Mouse (Mus musculus): Measurements from ENCODE around the gene Gtdc1. TPM values are rescaled to one million over a fixed set of nuclear protein-coding genes. Genes with fewer than 3 reads are reported as not detected.

Gtdc1 gene
- polyA plus RNA-seq, 1 experiment from 2014 or later, result 30.2 TPM

GRCm38 (mm10) chr2:44646398-44646797, 281.1 kb downstream of the Gtdc1 start:
- Histone ChIP-seq H3K4me1 (replicated peaks; ENCODE audit: control insufficient read depth, insufficient read depth, low read length) (no peaks in the 10 kb centered on the region), H3K36me3 (ENCODE audit: control insufficient read depth, insufficient read depth) (no peaks in the 10 kb centered on the region), H3K27ac (ENCODE audit: low read length) (no peak overlapping the region), H3K9me3 (ENCODE audit: control insufficient read depth, low read length) (no peaks in the 10 kb centered on the region), H3K9ac (replicated peaks; ENCODE audit: low read depth, low read length) (no peak overlapping the region), H3K4me2 (ENCODE audit: low read length) (no peak overlapping the region), H3K27me3 (replicated peaks; ENCODE audit: control insufficient read depth, insufficient read depth, low read length) (no peaks in the 10 kb centered on the region), H3K4me3 (replicated peaks; ENCODE audit: low read length) (no peak overlapping the region)
- no peak for ATAC-seq
- WGBS, result 85% methylated on average over 6 of the region's 6 CpGs

GRCm38 (mm10) chr2:44639370-44639769, 288.1 kb downstream of the Gtdc1 start:
- Histone ChIP-seq H3K36me3 (ENCODE audit: control insufficient read depth, insufficient read depth) (no peaks in the 10 kb centered on the region), H3K4me2 (ENCODE audit: low read length) (no peak overlapping the region), H3K27me3 (replicated peaks; ENCODE audit: control insufficient read depth, insufficient read depth, low read length) (no peaks in the 10 kb centered on the region), H3K9ac (replicated peaks; ENCODE audit: low read depth, low read length) (no peak overlapping the region), H3K9me3 (ENCODE audit: control insufficient read depth, low read length) (no peaks in the 10 kb centered on the region), H3K4me1 (replicated peaks; ENCODE audit: control insufficient read depth, insufficient read depth, low read length) (no peaks in the 10 kb centered on the region; the same call in 1 of the 2 replicates), H3K27ac (ENCODE audit: low read length) (no peak overlapping the region), H3K4me3 (replicated peaks; ENCODE audit: low read length) (no peak overlapping the region)
- no peak for ATAC-seq
- WGBS, result 10% methylated on average over 2 of the region's 2 CpGs

DNA sequence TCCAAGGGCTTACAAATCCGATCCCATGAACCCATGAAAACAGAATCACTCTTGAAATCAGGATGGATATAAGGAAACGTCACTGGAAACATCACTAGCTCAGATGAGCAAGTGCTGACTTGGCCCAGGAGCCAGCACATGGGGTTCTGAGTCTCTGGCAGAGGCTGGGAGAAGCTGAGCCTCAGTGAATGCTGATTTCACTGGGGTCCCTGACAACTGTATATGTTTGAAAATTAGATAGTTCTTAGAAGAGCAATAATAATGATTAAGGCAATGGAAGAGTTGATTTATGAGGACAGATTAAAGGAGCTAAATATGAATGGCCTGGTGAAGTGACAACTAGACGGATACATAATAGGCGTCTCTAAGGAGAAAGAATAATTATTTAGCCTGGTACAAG, 289.3 kb downstream of the Gtdc1 start:
- no peaks in the 10 kb centered on the region for H3K27me3 ChIP-seq (replicated peaks; ENCODE audit: control insufficient read depth, insufficient read depth, low read length)
- H3K36me3 ChIP-seq (ENCODE audit: control insufficient read depth, insufficient read depth), result no peaks in the 10 kb centered on the region
- peak; percentile 61 for ATAC-seq
- 56% methylated on average over 4 of the region's 4 CpGs for WGBS
- H3K4me1 ChIP-seq (replicated peaks; ENCODE audit: control insufficient read depth, insufficient read depth, low read length), result no peaks in the 10 kb centered on the region; the same call in 1 of the 2 replicates
- no peak overlapping the region; the same call in 1 of the 2 replicates for H3K27ac ChIP-seq (ENCODE audit: low read length)
- H3K4me2 ChIP-seq (ENCODE audit: low read length), result no peak overlapping the region
- no peak overlapping the region for H3K9ac ChIP-seq (replicated peaks; ENCODE audit: low read depth, low read length)
- H3K9me3 ChIP-seq (ENCODE audit: control insufficient read depth, low read length), result no peaks in the 10 kb centered on the region
- no peak overlapping the region for H3K4me3 ChIP-seq (replicated peaks; ENCODE audit: low read length)

DNA sequence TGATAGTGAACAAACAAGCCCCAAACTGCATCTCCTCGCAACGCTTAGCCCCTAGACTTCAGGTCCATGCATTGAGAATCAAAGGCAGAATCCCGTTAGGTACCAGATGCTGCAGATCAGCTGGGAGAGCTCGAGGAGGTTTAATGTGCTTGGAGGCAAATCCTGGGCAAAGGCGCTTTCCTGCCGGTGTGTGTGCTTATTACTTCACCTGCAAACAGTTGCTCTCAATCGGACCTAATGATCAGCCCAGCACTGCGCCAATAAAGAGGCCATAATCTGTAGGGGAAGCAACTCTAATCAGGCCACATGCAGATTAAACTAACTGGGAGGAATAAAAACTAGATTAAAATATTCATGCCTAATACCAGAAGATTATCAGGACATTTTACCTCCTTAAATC, 293.5 kb downstream of the Gtdc1 start:
- Histone ChIP-seq H3K9me3 (ENCODE audit: control insufficient read depth, low read length) (no peaks in the 10 kb centered on the region), H3K36me3 (ENCODE audit: control insufficient read depth, insufficient read depth) (no peaks in the 10 kb centered on the region), H3K4me1 (replicated peaks; ENCODE audit: control insufficient read depth, insufficient read depth, low read length) (no peaks in the 10 kb centered on the region; the same call in 1 of the 2 replicates), H3K9ac (replicated peaks; ENCODE audit: low read depth, low read length) (no peak overlapping the region), H3K4me2 (ENCODE audit: low read length) (no peak overlapping the region), H3K27ac (ENCODE audit: low read length) (no peak overlapping the region), H3K27me3 (replicated peaks; ENCODE audit: control insufficient read depth, insufficient read depth, low read length) (no peaks in the 10 kb centered on the region), H3K4me3 (replicated peaks; ENCODE audit: low read length) (no peak overlapping the region)
- no peak for ATAC-seq
- 75% methylated on average over 8 of the region's 8 CpGs for WGBS

DNA sequence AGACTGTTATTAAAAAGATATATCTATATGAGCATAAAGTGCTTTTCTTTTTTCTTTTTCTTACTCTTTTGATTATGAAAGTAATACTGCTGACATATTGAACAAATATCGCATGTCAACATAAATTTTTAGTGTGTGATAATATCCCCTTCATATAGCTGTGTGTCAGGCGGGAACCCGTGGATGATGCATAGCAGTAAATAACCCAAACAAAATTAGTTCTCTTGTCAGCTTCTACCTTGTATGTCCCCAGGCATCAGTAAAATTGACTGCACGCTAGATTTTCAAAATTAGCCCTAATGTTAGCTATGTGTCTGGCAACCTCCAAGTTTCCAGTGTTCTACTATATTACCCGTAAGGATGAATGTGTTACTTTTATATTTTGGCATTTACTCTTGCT, 294.4 kb downstream of the Gtdc1 start:
- Histone ChIP-seq H3K9ac (replicated peaks; ENCODE audit: low read depth, low read length) (no peak overlapping the region), H3K27me3 (replicated peaks; ENCODE audit: control insufficient read depth, insufficient read depth, low read length) (no peaks in the 10 kb centered on the region), H3K4me1 (replicated peaks; ENCODE audit: control insufficient read depth, insufficient read depth, low read length) (no peaks in the 10 kb centered on the region; the same call in 1 of the 2 replicates), H3K36me3 (ENCODE audit: control insufficient read depth, insufficient read depth) (no peaks in the 10 kb centered on the region), H3K4me2 (ENCODE audit: low read length) (no peak overlapping the region), H3K27ac (ENCODE audit: low read length) (no peak overlapping the region), H3K4me3 (replicated peaks; ENCODE audit: low read length) (no peak overlapping the region), H3K9me3 (ENCODE audit: control insufficient read depth, low read length) (no peaks in the 10 kb centered on the region)
- 78% methylated on average over 5 of the region's 5 CpGs for WGBS
- ATAC-seq, result no peak

- no peak overlapping the region for H3K4me2 ChIP-seq (ENCODE audit: low read length)
Observed at GRCm38 (mm10) chr2:44632584-44632983, 294.9 kb downstream of the Gtdc1 start.

GRCm38 (mm10) chr2:44631064-44631463, 296.4 kb downstream of the Gtdc1 start:
- Histone ChIP-seq H3K9me3 (ENCODE audit: control insufficient read depth, low read length) (no peaks in the 10 kb centered on the region), H3K36me3 (ENCODE audit: control insufficient read depth, insufficient read depth) (no peaks in the 10 kb centered on the region), H3K27ac (ENCODE audit: low read length) (no peak overlapping the region), H3K4me2 (ENCODE audit: low read length) (no peak overlapping the region), H3K27me3 (replicated peaks; ENCODE audit: control insufficient read depth, insufficient read depth, low read length) (no peaks in the 10 kb centered on the region), H3K9ac (replicated peaks; ENCODE audit: low read depth, low read length) (no peak overlapping the region), H3K4me1 (replicated peaks; ENCODE audit: control insufficient read depth, insufficient read depth, low read length) (no peaks in the 10 kb centered on the region), H3K4me3 (replicated peaks; ENCODE audit: low read length) (no peak overlapping the region)
- ATAC-seq, result no peak
- 68% methylated on average over 3 of the region's 3 CpGs for WGBS

More at GRCm38 (mm10) chr2:44632584-44632983, 294.9 kb downstream of the Gtdc1 start:
- Histone ChIP-seq H3K9me3 (ENCODE audit: control insufficient read depth, low read length) (no peaks in the 10 kb centered on the region), H3K36me3 (ENCODE audit: control insufficient read depth, insufficient read depth) (no peaks in the 10 kb centered on the region), H3K4me3 (replicated peaks; ENCODE audit: low read length) (no peak overlapping the region), H3K27ac (ENCODE audit: low read length) (no peak overlapping the region), H3K27me3 (replicated peaks; ENCODE audit: control insufficient read depth, insufficient read depth, low read length) (no peaks in the 10 kb centered on the region), H3K9ac (replicated peaks; ENCODE audit: low read depth, low read length) (no peak overlapping the region), H3K4me1 (replicated peaks; ENCODE audit: control insufficient read depth, insufficient read depth, low read length) (no peaks in the 10 kb centered on the region)
- ATAC-seq, result no peak
- 53% methylated on average over 10 of the region's 10 CpGs for WGBS

DNA sequence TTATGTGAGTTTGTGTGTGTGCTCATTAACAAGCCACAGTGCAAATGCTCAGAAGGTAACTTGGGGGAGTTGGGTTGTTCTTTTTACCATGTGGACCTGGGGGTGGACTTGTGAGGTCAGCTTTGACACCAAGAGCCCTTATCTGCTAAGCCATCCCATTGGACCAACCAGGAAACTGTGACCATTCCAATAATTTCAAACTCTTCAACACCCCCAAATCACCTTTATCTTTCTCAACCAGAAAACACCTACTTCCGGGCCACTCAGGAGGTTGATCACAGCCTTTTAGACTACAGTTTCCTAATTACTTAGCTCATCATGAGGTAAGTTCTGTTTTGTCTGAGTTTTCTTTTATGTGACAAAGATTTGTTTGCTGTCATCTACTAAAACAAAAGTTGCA, 298.7 kb downstream of the Gtdc1 start:
- no peak overlapping the region for H3K27ac ChIP-seq (ENCODE audit: low read length)
- H3K36me3 ChIP-seq (ENCODE audit: control insufficient read depth, insufficient read depth), result no peaks in the 10 kb centered on the region
- no peak overlapping the region for H3K4me3 ChIP-seq (replicated peaks; ENCODE audit: low read length)
- no peak overlapping the region for H3K4me2 ChIP-seq (ENCODE audit: low read length)
- ATAC-seq, result no peak
- H3K9me3 ChIP-seq (ENCODE audit: control insufficient read depth, low read length), result no peaks in the 10 kb centered on the region
- 92% methylated on average over 1 of the region's 1 CpGs for WGBS
- H3K27me3 ChIP-seq (replicated peaks; ENCODE audit: control insufficient read depth, insufficient read depth, low read length), result no peaks in the 10 kb centered on the region
- H3K4me1 ChIP-seq (replicated peaks; ENCODE audit: control insufficient read depth, insufficient read depth, low read length), result no peaks in the 10 kb centered on the region
- no peak overlapping the region for H3K9ac ChIP-seq (replicated peaks; ENCODE audit: low read depth, low read length)

GRCm38 (mm10) chr2:44625154-44625553, 302.3 kb downstream of the Gtdc1 start:
- H3K4me1 ChIP-seq (replicated peaks; ENCODE audit: control insufficient read depth, insufficient read depth, low read length), result no peaks in the 10 kb centered on the region
- H3K9ac ChIP-seq (replicated peaks; ENCODE audit: low read depth, low read length), result no peak overlapping the region
- H3K27ac ChIP-seq (ENCODE audit: low read length), result no peak overlapping the region
- H3K36me3 ChIP-seq (ENCODE audit: control insufficient read depth, insufficient read depth), result no peaks in the 10 kb centered on the region
- H3K4me3 ChIP-seq (replicated peaks; ENCODE audit: low read length), result no peak overlapping the region
- no peaks in the 10 kb centered on the region for H3K27me3 ChIP-seq (replicated peaks; ENCODE audit: control insufficient read depth, insufficient read depth, low read length)
- no peaks in the 10 kb centered on the region for H3K9me3 ChIP-seq (ENCODE audit: control insufficient read depth, low read length)
- no peak overlapping the region for H3K4me2 ChIP-seq (ENCODE audit: low read length)
- 28% methylated on average over 3 of the region's 3 CpGs for WGBS
- no peak for ATAC-seq

GRCm38 (mm10) chr2:44622471-44622870, 305.0 kb downstream of the Gtdc1 start:
- no peak overlapping the region for H3K9ac ChIP-seq (replicated peaks; ENCODE audit: low read depth, low read length)
- no peak overlapping the region for H3K4me3 ChIP-seq (replicated peaks; ENCODE audit: low read length)
- WGBS, result 92% methylated on average over 3 of the region's 3 CpGs
- H3K9me3 ChIP-seq (ENCODE audit: control insufficient read depth, low read length), result no peaks in the 10 kb centered on the region
- H3K36me3 ChIP-seq (ENCODE audit: control insufficient read depth, insufficient read depth), result no peaks in the 10 kb centered on the region
- H3K4me1 ChIP-seq (replicated peaks; ENCODE audit: control insufficient read depth, insufficient read depth, low read length), result no peaks in the 10 kb centered on the region
- no peak overlapping the region for H3K4me2 ChIP-seq (ENCODE audit: low read length)
- no peak for ATAC-seq
- no peaks in the 10 kb centered on the region for H3K27me3 ChIP-seq (replicated peaks; ENCODE audit: control insufficient read depth, insufficient read depth, low read length)
- no peak overlapping the region for H3K27ac ChIP-seq (ENCODE audit: low read length)

All from forebrain, embryonic 16.5 days (tissue).